Mouse (Mus musculus): ENCODE measurements around the gene Kif12. TPM values are rescaled to one million over a fixed set of nuclear protein-coding genes. Genes with fewer than 3 reads are reported as not detected.

The Kif12 gene
- polyA plus RNA-seq, 1 experiment from 2014 or later: not detected

DNA sequence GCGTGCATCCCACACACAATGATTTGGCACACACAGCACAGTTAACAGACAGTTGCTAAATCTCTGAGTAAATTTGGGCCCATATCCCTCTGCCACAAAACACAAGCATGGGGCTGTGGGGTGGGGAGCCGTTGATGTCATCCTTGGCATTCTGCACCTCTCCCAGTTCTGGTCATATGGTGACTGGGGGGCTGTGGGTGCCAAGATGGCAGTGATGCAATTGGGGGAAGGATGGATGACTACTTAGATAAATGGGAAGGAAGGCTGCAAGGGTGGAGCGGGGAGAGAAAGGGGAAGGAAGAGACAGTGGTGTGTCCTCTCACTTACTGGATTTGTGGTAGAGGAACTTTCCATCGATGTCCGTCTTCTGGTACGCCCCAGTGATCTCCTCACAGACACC lies 20.8 kb downstream of the Kif12 start:
- Histone ChIP-seq H3K9me3 (ENCODE audit: control insufficient read depth, low read length) (no peaks in the 10 kb centered on the region), H3K4me3 (replicated peaks; ENCODE audit: low read depth, low read length) (no peak overlapping the region), H3K27ac (replicated peaks; ENCODE audit: low read depth, low read length) (no peak overlapping the region), H3K36me3 (ENCODE audit: control insufficient read depth, insufficient read depth, low read length) (no peaks in the 10 kb centered on the region), H3K4me1 (ENCODE audit: control insufficient read depth, insufficient read depth, low read length) (no peaks in the 10 kb centered on the region), H3K27me3 (ENCODE audit: control insufficient read depth, insufficient read depth, low read length) (no peaks in the 10 kb centered on the region), H3K4me2 (ENCODE audit: low read length) (no peak overlapping the region), H3K9ac (replicated peaks; ENCODE audit: low read length) (no peak overlapping the region)
- 95% methylated on average over 6 of the region's 6 CpGs for WGBS
- no peak for ATAC-seq (ENCODE audit: low FRiP score, low TSS enrichment)
- no peak for DNase-seq

DNA sequence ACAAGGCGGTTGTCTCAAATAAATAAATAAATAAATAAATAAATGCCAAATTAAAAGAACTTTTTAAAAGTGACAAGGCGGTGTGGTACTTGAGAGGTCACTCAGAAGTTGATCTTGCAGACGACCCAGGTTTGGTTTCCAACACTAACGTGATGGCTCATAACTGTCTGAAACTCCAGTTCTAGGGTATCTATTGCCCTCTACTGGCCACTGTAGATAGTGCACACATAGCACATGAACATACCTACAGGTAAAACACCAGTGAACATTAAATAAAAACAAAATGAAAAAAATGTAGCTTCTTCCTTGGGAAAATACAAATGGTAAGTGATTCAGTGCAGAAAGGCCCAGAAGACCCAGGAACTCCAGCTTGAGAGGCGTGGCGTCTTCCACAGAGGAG lies 24.7 kb downstream of the Kif12 start:
- H3K9ac ChIP-seq (replicated peaks; ENCODE audit: low read length): no peak overlapping the region
- H3K4me1 ChIP-seq (ENCODE audit: control insufficient read depth, insufficient read depth, low read length): no peaks in the 10 kb centered on the region
- ATAC-seq (ENCODE audit: low FRiP score, low TSS enrichment) (no peak), DNase-seq (no peak)
- 96% methylated on average over 6 of the region's 6 CpGs for whole genome bisulfite sequencing
- H3K27ac ChIP-seq (replicated peaks; ENCODE audit: low read depth, low read length): no peak overlapping the region
- H3K4me2 ChIP-seq (ENCODE audit: low read length): no peak overlapping the region
- H3K27me3 ChIP-seq (ENCODE audit: control insufficient read depth, insufficient read depth, low read length): no peaks in the 10 kb centered on the region
- H3K9me3 ChIP-seq (ENCODE audit: control insufficient read depth, low read length): no peaks in the 10 kb centered on the region
- H3K4me3 ChIP-seq (replicated peaks; ENCODE audit: low read depth, low read length): no peak overlapping the region
- no peaks in the 10 kb centered on the region for H3K36me3 ChIP-seq (ENCODE audit: control insufficient read depth, insufficient read depth, low read length)

DNA sequence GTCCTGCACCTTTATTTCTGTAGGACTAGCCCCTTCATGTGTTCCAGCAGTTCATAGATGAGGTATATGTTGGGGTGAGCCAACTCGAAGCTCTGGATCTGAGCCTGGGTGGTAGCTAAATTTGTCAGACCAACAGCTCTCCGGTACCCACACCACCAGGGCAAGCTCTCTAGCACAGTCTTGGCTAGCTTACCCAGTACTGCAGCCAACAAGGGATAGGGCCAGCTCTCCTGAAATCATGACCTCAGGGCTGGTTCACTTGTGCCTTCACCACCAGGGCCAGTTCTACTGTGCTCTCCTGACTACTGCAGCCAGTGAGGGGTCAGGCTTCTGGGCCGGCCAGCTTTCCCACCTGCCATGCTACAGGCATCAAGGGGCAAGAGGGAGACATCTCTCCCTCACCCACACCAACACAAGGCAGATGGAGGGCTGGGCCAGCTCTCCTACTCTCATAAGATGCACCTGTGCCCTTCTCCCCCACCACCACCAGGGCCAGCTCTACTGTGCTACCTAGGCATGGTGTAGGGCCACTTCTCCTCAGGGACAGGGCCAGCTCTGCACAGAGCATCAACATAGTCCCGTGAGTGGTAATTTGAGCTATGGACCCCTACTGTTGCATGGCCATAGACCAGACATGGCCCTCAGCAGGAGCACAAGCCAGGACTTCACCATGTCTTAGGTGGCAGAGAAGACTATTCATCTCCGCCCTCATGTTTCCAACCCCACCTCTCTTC lies 41.9 kb downstream of the Kif12 start:
- no peaks in the 10 kb centered on the region for H3K27me3 ChIP-seq (ENCODE audit: control insufficient read depth, insufficient read depth, low read length)
- no peak overlapping the region for H3K27ac ChIP-seq (replicated peaks; ENCODE audit: low read depth, low read length)
- peaks cover 40% of the 10 kb centered on the region for H3K36me3 ChIP-seq (ENCODE audit: control insufficient read depth, insufficient read depth, low read length)
- H3K4me2 ChIP-seq (ENCODE audit: low read length): no peak overlapping the region
- DNase-seq (no peak), ATAC-seq (ENCODE audit: low FRiP score, low TSS enrichment) (no peak)
- no peak overlapping the region for H3K9ac ChIP-seq (replicated peaks; ENCODE audit: low read length)
- H3K4me1 ChIP-seq (ENCODE audit: control insufficient read depth, insufficient read depth, low read length): no peaks in the 10 kb centered on the region
- no peak overlapping the region for H3K4me3 ChIP-seq (replicated peaks; ENCODE audit: low read depth, low read length)
- 93% methylated on average over 5 of the region's 5 CpGs for WGBS
- no peaks in the 10 kb centered on the region for H3K9me3 ChIP-seq (ENCODE audit: control insufficient read depth, low read length)

DNA sequence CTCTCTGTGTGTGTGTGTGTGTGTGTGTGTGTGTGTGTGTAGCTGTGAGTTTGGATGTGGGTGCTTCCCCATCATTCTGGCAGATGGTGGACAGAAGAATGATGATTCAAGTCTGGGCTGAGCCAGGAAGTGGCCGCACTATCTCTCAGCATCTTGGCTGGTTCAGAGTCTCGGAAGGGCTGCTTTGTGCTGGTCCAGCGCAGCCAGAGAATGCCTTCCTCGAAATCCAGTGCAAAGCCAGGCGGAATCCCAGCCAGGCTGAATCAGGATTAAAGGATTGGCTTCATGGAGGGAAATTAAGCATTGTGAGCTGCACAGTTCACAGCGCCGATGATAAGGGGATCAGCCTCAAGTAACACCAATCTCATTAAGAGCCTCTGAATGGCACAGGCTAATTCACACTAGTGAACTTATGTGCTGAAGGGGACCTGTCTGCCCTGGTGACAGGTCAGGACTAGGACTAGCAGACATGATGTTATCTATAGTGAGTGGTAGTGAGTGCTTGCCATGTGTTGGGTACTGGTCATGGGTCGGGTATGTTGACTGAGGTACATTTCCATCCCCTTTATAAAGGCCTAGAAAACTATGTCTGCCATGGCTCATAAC lies 47.0 kb downstream of the Kif12 start:
- WGBS: 18% methylated on average over 8 of the region's 8 CpGs
- no peaks in the 10 kb centered on the region for H3K4me1 ChIP-seq (ENCODE audit: control insufficient read depth, insufficient read depth, low read length)
- H3K4me3 ChIP-seq (replicated peaks; ENCODE audit: low read depth, low read length): no peak overlapping the region
- no peaks in the 10 kb centered on the region for H3K9me3 ChIP-seq (ENCODE audit: control insufficient read depth, low read length)
- H3K27me3 ChIP-seq (ENCODE audit: control insufficient read depth, insufficient read depth, low read length): no peaks in the 10 kb centered on the region
- H3K4me2 ChIP-seq (ENCODE audit: low read length): no peak overlapping the region
- no peak overlapping the region for H3K27ac ChIP-seq (replicated peaks; ENCODE audit: low read depth, low read length)
- DNase-seq: peak; percentile 65
- peak; percentile 53 for ATAC-seq (ENCODE audit: low FRiP score, low TSS enrichment)
- peaks cover 30% of the 10 kb centered on the region for H3K36me3 ChIP-seq (ENCODE audit: control insufficient read depth, insufficient read depth, low read length)
- H3K9ac ChIP-seq (replicated peaks; ENCODE audit: low read length): no peak overlapping the region

DNA sequence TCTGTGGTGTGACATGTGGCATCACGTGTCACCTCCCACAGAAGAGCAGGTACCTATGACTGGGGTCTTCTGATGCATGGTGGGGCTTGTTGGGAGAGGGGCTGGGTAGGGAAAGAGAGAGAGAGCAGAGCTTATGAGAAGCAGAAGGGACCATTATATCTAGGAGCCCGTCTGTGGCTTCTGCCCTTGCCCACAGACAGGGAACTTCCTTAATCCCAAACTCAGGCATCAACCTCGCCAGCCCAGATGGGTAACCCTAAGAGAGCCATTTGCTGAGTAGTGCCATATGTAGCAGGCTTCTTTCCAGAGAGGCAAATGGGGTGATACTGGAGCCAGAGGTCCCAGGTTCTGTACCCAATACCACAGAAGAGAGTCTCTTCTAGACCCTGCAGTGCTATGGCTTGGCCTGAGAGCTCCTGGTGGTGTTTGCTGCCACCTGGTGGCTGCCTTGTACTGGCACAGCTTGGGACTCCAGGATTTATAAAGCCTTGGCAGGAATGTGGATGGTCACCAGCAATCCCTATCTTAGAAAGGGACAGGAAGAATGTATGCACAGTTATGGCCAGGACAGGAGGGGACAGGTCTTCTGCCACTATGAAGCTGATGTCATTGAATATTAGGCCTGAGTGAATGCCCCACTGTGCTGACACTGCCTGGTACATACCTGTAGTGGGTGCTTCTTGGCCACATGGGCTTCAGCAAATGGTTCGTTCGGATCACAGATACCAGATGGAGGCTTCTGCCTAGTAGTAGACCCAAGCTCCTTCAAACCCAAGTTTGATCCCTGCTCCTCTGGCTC lies 53.1 kb downstream of the Kif12 start:
- Histone ChIP-seq H3K27me3 (ENCODE audit: control insufficient read depth, insufficient read depth, low read length) (no peaks in the 10 kb centered on the region), H3K36me3 (ENCODE audit: control insufficient read depth, insufficient read depth, low read length) (peaks cover 58% of the 10 kb centered on the region), H3K4me2 (ENCODE audit: low read length) (no peak overlapping the region), H3K4me3 (replicated peaks; ENCODE audit: low read depth, low read length) (no peak overlapping the region), H3K27ac (replicated peaks; ENCODE audit: low read depth, low read length) (no peak overlapping the region), H3K4me1 (ENCODE audit: control insufficient read depth, insufficient read depth, low read length) (no peaks in the 10 kb centered on the region), H3K9ac (replicated peaks; ENCODE audit: low read length) (no peak overlapping the region), H3K9me3 (ENCODE audit: control insufficient read depth, low read length) (no peaks in the 10 kb centered on the region)
- DNase-seq (peak; percentile 94), ATAC-seq (ENCODE audit: low FRiP score, low TSS enrichment) (peak; percentile 86)
- WGBS: 88% methylated on average over 5 of the region's 5 CpGs

Other genes starting within 250 kb of the Kif12 start
- 29.5 and 39.8 TPM in 2 replicates for gene Zfp618, start 206.6 kb downstream of the Kif12 start, polyA plus RNA-seq (2014; fragmentation: Nextera tagmentation; extraction: Ambion mirVana)
- not detected in 2 replicates for gene Ambp, start 17.3 kb downstream of the Kif12 start, polyA plus RNA-seq (2014; fragmentation: Nextera tagmentation; extraction: Ambion mirVana)
- 1.2 and 1.4 TPM in 2 replicates for gene Col27a1, start 41.9 kb upstream of the Kif12 start, polyA plus RNA-seq (2014; fragmentation: Nextera tagmentation; extraction: Ambion mirVana)
- gene Orm1, start 172.4 kb upstream of the Kif12 start, polyA plus RNA-seq (2014; fragmentation: Nextera tagmentation; extraction: Ambion mirVana): not detected in 2 replicates
- gene Orm3, start 184.0 kb upstream of the Kif12 start, polyA plus RNA-seq (2014; fragmentation: Nextera tagmentation; extraction: Ambion mirVana): not detected in 2 replicates
- not detected in 2 replicates for gene Orm2, start 190.3 kb upstream of the Kif12 start, polyA plus RNA-seq (2014; fragmentation: Nextera tagmentation; extraction: Ambion mirVana)
- gene Akna, start 231.2 kb upstream of the Kif12 start, polyA plus RNA-seq (2014; fragmentation: Nextera tagmentation; extraction: Ambion mirVana): 3.0 and 6.1 TPM in 2 replicates